Mouse (Mus musculus): ENCODE measurements around the gene Ppp1r14c. TPM values are rescaled to one million over a fixed set of nuclear protein-coding genes. Genes with fewer than 3 reads are reported as not detected.

Ppp1r14c gene
- polyA plus RNA-seq, 1 experiment from 2014 or later: 1.5 TPM

- no peaks in the 10 kb centered on the region for H3K4me1 ChIP-seq
- no peak for DNase-seq (ENCODE audit: extremely low spot score, low spot score)
- H3K27ac ChIP-seq: no peak overlapping the region
- no peaks in the 10 kb centered on the region for H3K27me3 ChIP-seq (ENCODE audit: poor library complexity, severe bottlenecking)
- H3K9me3 ChIP-seq: no peaks in the 10 kb centered on the region
- no peaks in the 10 kb centered on the region for H3K36me3 ChIP-seq (replicated peaks)
- H3K4me3 ChIP-seq: no peak overlapping the region
- WGBS: 87% methylated on average over 4 of the region's 4 CpGs
Measured at GRCm38 (mm10) chr10:3392251-3392650, 26.4 kb downstream of the Ppp1r14c start.

- 95% methylated on average over 3 of the region's 4 CpGs for WGBS
- no peaks in the 10 kb centered on the region for H3K27me3 ChIP-seq (ENCODE audit: poor library complexity, severe bottlenecking)
- DNase-seq (ENCODE audit: extremely low spot score, low spot score): no peak
- no peak overlapping the region for H3K4me3 ChIP-seq
- no peaks in the 10 kb centered on the region for H3K9me3 ChIP-seq
- H3K36me3 ChIP-seq (replicated peaks): no peaks in the 10 kb centered on the region
- H3K27ac ChIP-seq: no peak overlapping the region
- no peaks in the 10 kb centered on the region for H3K4me1 ChIP-seq
Measured at GRCm38 (mm10) chr10:3393548-3393947, 27.7 kb downstream of the Ppp1r14c start.

GRCm38 (mm10) chr10:3394193-3394592 is 28.3 kb downstream of the Ppp1r14c start:
- 85% methylated on average over 5 of the region's 5 CpGs for WGBS

GRCm38 (mm10) chr10:3394671-3395288 is 28.9 kb downstream of the Ppp1r14c start:
- Histone ChIP-seq H3K9me3 (no peaks in the 10 kb centered on the region), H3K27me3 (ENCODE audit: poor library complexity, severe bottlenecking) (no peaks in the 10 kb centered on the region), H3K27ac (no peak overlapping the region), H3K4me1 (no peaks in the 10 kb centered on the region), H3K36me3 (replicated peaks) (no peaks in the 10 kb centered on the region), H3K4me3 (no peak overlapping the region)
- DNase-seq (ENCODE audit: extremely low spot score, low spot score): no peak
- 82% methylated on average over 4 of the region's 4 CpGs for WGBS

More at GRCm38 (mm10) chr10:3394193-3394592, 28.3 kb downstream of the Ppp1r14c start:
- H3K36me3 ChIP-seq (replicated peaks): no peaks in the 10 kb centered on the region
- no peaks in the 10 kb centered on the region for H3K9me3 ChIP-seq
- no peak overlapping the region for H3K4me3 ChIP-seq
- no peak overlapping the region for H3K27ac ChIP-seq
- DNase-seq (ENCODE audit: extremely low spot score, low spot score): no peak
- H3K4me1 ChIP-seq: no peaks in the 10 kb centered on the region
- H3K27me3 ChIP-seq (ENCODE audit: poor library complexity, severe bottlenecking): no peaks in the 10 kb centered on the region

GRCm38 (mm10) chr10:3395341-3395931 is 29.6 kb downstream of the Ppp1r14c start:
- no peaks in the 10 kb centered on the region for H3K9me3 ChIP-seq
- no peak overlapping the region for H3K4me3 ChIP-seq
- no peak for DNase-seq (ENCODE audit: extremely low spot score, low spot score)
- no peaks in the 10 kb centered on the region for H3K36me3 ChIP-seq (replicated peaks)
- H3K27ac ChIP-seq: no peak overlapping the region
- no peaks in the 10 kb centered on the region for H3K27me3 ChIP-seq (ENCODE audit: poor library complexity, severe bottlenecking)
- no peaks in the 10 kb centered on the region for H3K4me1 ChIP-seq
- 93% methylated on average over 12 of the region's 12 CpGs for WGBS

GRCm38 (mm10) chr10:3396008-3396795 is 30.3 kb downstream of the Ppp1r14c start:
- Histone ChIP-seq H3K27me3 (ENCODE audit: poor library complexity, severe bottlenecking) (no peaks in the 10 kb centered on the region), H3K27ac (no peak overlapping the region), H3K36me3 (replicated peaks) (no peaks in the 10 kb centered on the region), H3K4me3 (no peak overlapping the region), H3K9me3 (no peaks in the 10 kb centered on the region), H3K4me1 (no peaks in the 10 kb centered on the region)
- WGBS: 82% methylated on average over 10 of the region's 10 CpGs
- no peak for DNase-seq (ENCODE audit: extremely low spot score, low spot score)

- Histone ChIP-seq H3K9me3 (no peaks in the 10 kb centered on the region), H3K27ac (no peak overlapping the region), H3K36me3 (replicated peaks) (no peaks in the 10 kb centered on the region), H3K4me3 (no peak overlapping the region), H3K4me1 (no peaks in the 10 kb centered on the region), H3K27me3 (ENCODE audit: poor library complexity, severe bottlenecking) (no peaks in the 10 kb centered on the region)
- DNase-seq (ENCODE audit: extremely low spot score, low spot score): no peak
- WGBS: 87% methylated on average over 3 of the region's 3 CpGs
Measured at GRCm38 (mm10) chr10:3397406-3397805, 31.5 kb downstream of the Ppp1r14c start.

GRCm38 (mm10) chr10:3398051-3398450 is 32.2 kb downstream of the Ppp1r14c start:
- H3K4me1 ChIP-seq: no peaks in the 10 kb centered on the region
- H3K27ac ChIP-seq: no peak overlapping the region
- no peaks in the 10 kb centered on the region for H3K9me3 ChIP-seq
- no peak for DNase-seq (ENCODE audit: extremely low spot score, low spot score)
- 93% methylated on average over 5 of the region's 5 CpGs for WGBS
- H3K27me3 ChIP-seq (ENCODE audit: poor library complexity, severe bottlenecking): no peaks in the 10 kb centered on the region
- H3K4me3 ChIP-seq: no peak overlapping the region
- H3K36me3 ChIP-seq (replicated peaks): no peaks in the 10 kb centered on the region

GRCm38 (mm10) chr10:3402284-3402683 is 36.4 kb downstream of the Ppp1r14c start:
- DNase-seq (ENCODE audit: extremely low spot score, low spot score): no peak
- WGBS: 86% methylated on average over 5 of the region's 5 CpGs
- Histone ChIP-seq H3K36me3 (replicated peaks) (no peaks in the 10 kb centered on the region), H3K27ac (no peak overlapping the region), H3K4me3 (no peak overlapping the region), H3K27me3 (ENCODE audit: poor library complexity, severe bottlenecking) (no peaks in the 10 kb centered on the region), H3K4me1 (no peaks in the 10 kb centered on the region), H3K9me3 (no peaks in the 10 kb centered on the region)

GRCm38 (mm10) chr10:3403416-3404137 is 37.7 kb downstream of the Ppp1r14c start:
- Histone ChIP-seq H3K4me1 (no peaks in the 10 kb centered on the region), H3K36me3 (replicated peaks) (no peaks in the 10 kb centered on the region), H3K27ac (no peak overlapping the region), H3K27me3 (ENCODE audit: poor library complexity, severe bottlenecking) (no peaks in the 10 kb centered on the region), H3K9me3 (no peaks in the 10 kb centered on the region), H3K4me3 (no peak overlapping the region)
- DNase-seq (ENCODE audit: extremely low spot score, low spot score): no peak
- 91% methylated on average over 7 of the region's 7 CpGs for WGBS

GRCm38 (mm10) chr10:3404362-3404761 is 38.5 kb downstream of the Ppp1r14c start:
- DNase-seq (ENCODE audit: extremely low spot score, low spot score): no peak
- Histone ChIP-seq H3K36me3 (replicated peaks) (no peaks in the 10 kb centered on the region), H3K9me3 (no peaks in the 10 kb centered on the region), H3K27me3 (ENCODE audit: poor library complexity, severe bottlenecking) (no peaks in the 10 kb centered on the region), H3K4me1 (no peaks in the 10 kb centered on the region), H3K4me3 (no peak overlapping the region), H3K27ac (no peak overlapping the region)
- 87% methylated on average over 4 of the region's 4 CpGs for WGBS

- Histone ChIP-seq H3K9me3 (no peaks in the 10 kb centered on the region; the same call in 1 of the 2 replicates), H3K27me3 (ENCODE audit: poor library complexity, severe bottlenecking) (no peaks in the 10 kb centered on the region), H3K4me1 (no peaks in the 10 kb centered on the region), H3K36me3 (replicated peaks) (no peaks in the 10 kb centered on the region), H3K27ac (no peak overlapping the region), H3K4me3 (no peak overlapping the region)
- WGBS: 84% methylated on average over 2 of the region's 2 CpGs
- DNase-seq (ENCODE audit: extremely low spot score, low spot score): no peak
Measured at GRCm38 (mm10) chr10:3406280-3406679, 40.4 kb downstream of the Ppp1r14c start.

Data from forebrain, embryonic 10.5 days (tissue).